Mouse (Mus musculus) hindbrain, embryonic 12.5 days (tissue): Measurements from ENCODE around the gene Acot4. TPM values are rescaled to one million over a fixed set of nuclear protein-coding genes. Genes with fewer than 3 reads are reported as not detected.
"Not testable (repeated sequence)": the region's sequence is repeated elsewhere in the genome, so short reads cannot be mapped to it uniquely, and the experiment has no call there.

Experiments
- ATAC-seq: fragments of 200-750 bp; cut with Nextera tagmentation; 2 replicates; pipeline ENCODE4 v1.8.0; 2017; ENCODE audit warnings: moderate TSS enrichment; ENCODE audit not compliant: low FRiP score
- H3K27ac ChIP-seq: fragments of 300-500 bp; sonication (generic); 2 replicates; pipeline ENCODE4 v1.5.1; 2016; ENCODE audit warnings: mild to moderate bottlenecking
- H3K27me3 ChIP-seq: fragments of 300-500 bp; sonication (generic); 2 replicates; pipeline ENCODE4 v1.6.1; 2016; ENCODE audit warnings: mild to moderate bottlenecking
- H3K36me3 ChIP-seq: fragments of 300-500 bp; sonication (generic); 2 replicates; pipeline ENCODE4 v1.6.1; 2016; ENCODE audit warnings: mild to moderate bottlenecking
- H3K4me1 ChIP-seq: fragments of 300-500 bp; sonication (generic); 2 replicates; pipeline ENCODE4 v1.6.1; 2016
- H3K4me2 ChIP-seq: fragments of 300-500 bp; sonication (generic); replicated peaks from 2 replicates; pipeline ENCODE4 v1.6.1; 2016; ENCODE audit warnings: mild to moderate bottlenecking
- H3K4me3 ChIP-seq: fragments of 300-500 bp; sonication (generic); 2 replicates; pipeline ENCODE4 v1.5.1; 2016; ENCODE audit warnings: mild to moderate bottlenecking
- H3K9ac ChIP-seq: fragments of 300-500 bp; sonication (generic); 2 replicates; pipeline ENCODE4 v1.6.1; 2016; ENCODE audit warnings: mild to moderate bottlenecking, moderate library complexity
- H3K9me3 ChIP-seq: fragments of 300-500 bp; sonication (generic); replicated peaks from 2 replicates; pipeline ENCODE4 v1.6.1; 2016; ENCODE audit warnings: mild to moderate bottlenecking
- WGBS: fragments of 180-500 bp; shearing (Covaris S2); methylation state at CpG from one replicate; pipeline ENCODE4 v1.1.7; 2016; 5-methylcytosine and 5-hydroxymethylcytosine counted together
- polyA plus RNA-seq: library from polyadenylated mRNA; unstranded; fragments of >200 nt; fragmentation: Nextera tagmentation; extraction: Ambion mirVana; gene quantifications from 2 replicates; pipeline ENCODE4 v1.2.1, GENCODE M21; 2016

Acot4 gene
- polyA plus RNA-seq, 1 experiment from 2014 or later, result 0.59 TPM

DNA sequence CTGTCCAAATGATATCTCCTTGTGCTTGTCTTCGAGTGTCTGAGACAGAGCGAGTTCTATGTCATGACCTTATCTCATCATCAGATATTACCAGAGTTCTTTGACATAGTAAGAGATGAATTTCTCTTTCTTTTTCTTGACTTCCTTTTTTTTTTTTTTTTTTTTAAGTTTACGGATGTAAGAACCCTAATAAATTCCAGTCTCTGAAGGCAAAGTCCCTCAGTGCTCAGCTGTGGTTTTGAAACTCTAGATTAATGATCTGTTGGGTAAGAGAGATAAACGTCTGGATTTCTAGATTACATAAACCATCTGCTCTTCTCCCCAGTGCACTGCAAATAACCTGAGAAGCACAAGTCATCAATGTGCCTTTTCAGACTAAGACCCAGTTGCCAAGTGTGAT is 4.1 kb upstream of the Acot4 start:
- H3K27me3 ChIP-seq, result peaks cover 6% of the 10 kb centered on the region; the same call in 1 of the 2 replicates
- no peak overlapping the region for H3K9ac ChIP-seq
- no peaks in the 10 kb centered on the region for H3K4me1 ChIP-seq
- WGBS, result 73% methylated on average over 4 of the region's 4 CpGs
- H3K36me3 ChIP-seq, result no peaks in the 10 kb centered on the region
- no peak overlapping the region for H3K27ac ChIP-seq
- H3K4me2 ChIP-seq, result no peak overlapping the region
- H3K9me3 ChIP-seq, result no peaks in the 10 kb centered on the region
- ATAC-seq, result no peak
- no peak overlapping the region for H3K4me3 ChIP-seq

- H3K27me3 ChIP-seq, H3K4me1 ChIP-seq, H3K27ac ChIP-seq, H3K36me3 ChIP-seq: not testable (repeated sequence)
- 6% methylated on average over 39 of the region's 39 CpGs for WGBS
- peak; percentile 46; the same call in 1 of the 2 replicates for ATAC-seq
- Histone ChIP-seq H3K4me2 (peak within 1 kb of the TSS; percentile 58), H3K9me3 (peaks cover 12% of the 10 kb centered on the region), H3K9ac (peak within 1 kb of the TSS; percentile 59), H3K4me3 (peak within 1 kb of the TSS; percentile 42)
Measured at GRCm38 (mm10) chr12:84038691-84039111, 522 bp downstream of the Acot4 start, which contains the start of gene Gm49366. Gm49366 (plus strand) TSS chr12:84038935.

DNA sequence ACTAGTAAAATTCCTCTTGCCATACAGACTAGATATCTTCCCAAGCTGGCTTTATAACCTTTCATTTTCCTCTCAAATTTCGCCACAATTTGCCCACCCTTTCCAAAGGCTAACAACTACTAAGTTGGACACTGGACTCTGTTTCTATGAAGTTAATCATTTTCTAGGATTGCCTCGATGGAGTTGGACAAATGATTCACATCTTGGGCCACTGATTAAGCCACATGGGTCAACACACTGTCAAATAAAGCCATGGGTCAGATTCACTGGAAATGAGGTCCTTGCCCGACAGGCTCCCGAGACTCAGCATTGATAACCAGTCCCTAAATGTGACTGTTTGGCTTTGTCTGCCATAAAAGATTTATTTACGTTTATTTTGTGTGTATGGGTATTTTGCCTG is 4.1 kb downstream of the Acot4 start:
- no peak for ATAC-seq
- H3K4me3 ChIP-seq, result no peak overlapping the region
- H3K27ac ChIP-seq, result no peak overlapping the region
- no peaks in the 10 kb centered on the region for H3K36me3 ChIP-seq
- 87% methylated on average over 5 of the region's 5 CpGs for WGBS
- H3K4me2 ChIP-seq, result no peak overlapping the region
- H3K27me3 ChIP-seq, result peaks cover 6% of the 10 kb centered on the region; the same call in 1 of the 2 replicates
- no peaks in the 10 kb centered on the region for H3K4me1 ChIP-seq
- peaks cover 12% of the 10 kb centered on the region for H3K9me3 ChIP-seq
- no peak overlapping the region for H3K9ac ChIP-seq

DNA sequence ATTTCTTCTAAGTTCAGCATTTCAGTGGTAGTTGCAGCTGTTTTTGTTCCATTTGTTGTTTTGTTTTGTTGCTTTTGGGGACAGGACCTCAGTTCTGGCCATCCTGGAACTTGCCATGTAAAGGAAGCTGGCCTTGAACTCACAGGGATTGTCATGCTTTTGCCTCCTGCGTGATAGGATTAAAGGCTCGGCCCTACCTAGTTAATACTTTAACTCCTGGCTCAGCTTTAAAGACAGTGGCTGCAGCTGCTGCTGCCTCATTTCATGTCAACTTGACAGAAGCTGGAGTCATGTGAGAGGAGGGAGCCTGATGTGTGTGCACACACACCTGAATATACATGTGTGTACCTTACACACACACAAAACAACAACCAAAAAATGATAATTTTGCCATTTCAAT is 5.9 kb downstream of the Acot4 start:
- Histone ChIP-seq H3K4me1 (no peaks in the 10 kb centered on the region), H3K27me3 (no peaks in the 10 kb centered on the region), H3K4me2 (no peak overlapping the region), H3K9me3 (peaks cover 21% of the 10 kb centered on the region), H3K36me3 (no peaks in the 10 kb centered on the region), H3K9ac (no peak overlapping the region), H3K27ac (no peak overlapping the region), H3K4me3 (no peak overlapping the region)
- WGBS, result 76% methylated on average over 2 of the region's 2 CpGs
- no peak for ATAC-seq

GRCm38 (mm10) chr12:84046906-84047305 is 8.7 kb downstream of the Acot4 start:
- 92% methylated on average over 1 of the region's 1 CpGs for WGBS

GRCm38 (mm10) chr12:84050744-84051143 is 12.6 kb downstream of the Acot4 start:
- not testable (repeated sequence) for H3K9me3 ChIP-seq, H3K4me2 ChIP-seq, H3K4me1 ChIP-seq, H3K27ac ChIP-seq, H3K9ac ChIP-seq, H3K36me3 ChIP-seq, ATAC-seq, H3K4me3 ChIP-seq
- peaks cover 29% of the 10 kb centered on the region for H3K27me3 ChIP-seq
- 86% methylated on average over 5 of the region's 5 CpGs for WGBS

More at GRCm38 (mm10) chr12:84046906-84047305, 8.7 kb downstream of the Acot4 start:
- H3K4me2 ChIP-seq, result no peak overlapping the region
- peaks cover 2% of the 10 kb centered on the region; the same call in 1 of the 2 replicates for H3K27me3 ChIP-seq
- no peak overlapping the region for H3K9ac ChIP-seq
- H3K9me3 ChIP-seq, result peaks cover 9% of the 10 kb centered on the region; the same call in 1 of the 2 replicates
- no peaks in the 10 kb centered on the region for H3K36me3 ChIP-seq
- H3K4me1 ChIP-seq, result no peaks in the 10 kb centered on the region
- no peak for ATAC-seq
- no peak overlapping the region for H3K27ac ChIP-seq
- H3K4me3 ChIP-seq, result no peak overlapping the region

GRCm38 (mm10) chr12:84051937-84052474 is 13.8 kb downstream of the Acot4 start, which contains the start of gene Acot3:
Acot3 (plus strand) TSS chr12:84052144.
- Histone ChIP-seq H3K4me2 (peak within 1 kb of the TSS; percentile 84; the same call in 1 of the 2 replicates), H3K4me1 (peaks cover 4% of the 10 kb centered on the region), H3K9me3 (peaks cover 9% of the 10 kb centered on the region; the same call in 1 of the 2 replicates), H3K27ac (no peak within 1 kb of the TSS), H3K9ac (no peak within 1 kb of the TSS), H3K36me3 (no peaks in the 10 kb centered on the region), H3K27me3 (peaks cover 29% of the 10 kb centered on the region), H3K4me3 (no peak within 1 kb of the TSS)
- WGBS, result 81% methylated on average over 5 of the region's 5 CpGs
- no peak for ATAC-seq

DNA sequence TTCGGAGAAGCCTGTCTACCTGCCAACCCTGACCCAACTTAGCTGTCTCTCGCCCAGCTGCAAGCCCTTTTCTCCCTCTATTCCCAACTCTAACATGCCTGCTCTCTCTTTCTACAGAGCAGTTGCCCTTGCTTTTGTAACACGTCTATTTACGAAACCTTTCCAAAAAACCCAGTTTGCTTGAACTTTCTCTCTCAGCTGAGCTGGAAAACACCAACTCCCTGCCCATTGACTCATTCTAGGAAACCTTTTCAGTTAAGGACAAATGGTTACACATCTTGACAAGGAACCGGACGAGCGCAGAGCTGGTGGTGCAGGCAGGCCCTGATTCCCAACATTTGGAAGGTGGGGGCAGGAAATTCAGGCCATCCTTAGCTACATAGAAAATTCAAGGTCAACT is 14.4 kb downstream of the Acot4 start:
- H3K27me3 ChIP-seq, result peaks cover 29% of the 10 kb centered on the region
- no peak overlapping the region for H3K27ac ChIP-seq
- no peak overlapping the region for H3K4me2 ChIP-seq
- H3K4me1 ChIP-seq, result peaks cover 4% of the 10 kb centered on the region
- no peaks in the 10 kb centered on the region for H3K36me3 ChIP-seq
- peaks cover 7% of the 10 kb centered on the region; the same call in 1 of the 2 replicates for H3K9me3 ChIP-seq
- 91% methylated on average over 7 of the region's 7 CpGs for WGBS
- H3K4me3 ChIP-seq, result no peak overlapping the region
- ATAC-seq, result no peak
- H3K9ac ChIP-seq, result no peak overlapping the region

DNA sequence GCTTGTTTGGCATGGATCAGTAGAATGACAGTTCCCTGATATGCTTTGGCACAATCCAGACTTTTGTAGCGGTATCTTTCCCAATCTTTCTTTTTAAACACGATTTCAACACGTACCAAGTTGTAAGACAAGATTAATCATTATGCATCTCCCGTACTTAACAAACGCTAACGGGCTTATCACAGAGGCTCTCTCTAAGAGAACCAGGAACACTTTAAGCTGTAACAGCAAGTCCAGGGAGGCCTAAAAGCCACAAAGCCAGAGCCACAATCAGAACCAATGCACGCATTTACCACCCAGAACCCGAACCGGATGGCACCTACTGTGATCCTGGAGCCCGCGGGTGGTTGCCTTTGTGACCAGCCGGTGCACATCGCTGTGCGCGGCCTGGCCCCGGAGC is 15.0 kb downstream of the Acot4 start:
- H3K9me3 ChIP-seq, result peaks cover 1% of the 10 kb centered on the region; the same call in 1 of the 2 replicates
- H3K27ac ChIP-seq, result no peak overlapping the region
- peaks cover 29% of the 10 kb centered on the region for H3K27me3 ChIP-seq
- H3K9ac ChIP-seq, result peak overlapping the region; percentile 60
- peak overlapping the region; percentile 84 for H3K4me2 ChIP-seq
- peak overlapping the region; percentile 49 for H3K4me3 ChIP-seq
- ATAC-seq, result no peak
- H3K36me3 ChIP-seq, result no peaks in the 10 kb centered on the region
- peaks cover 4% of the 10 kb centered on the region for H3K4me1 ChIP-seq
- WGBS, result 17% methylated on average over 16 of the region's 16 CpGs

DNA sequence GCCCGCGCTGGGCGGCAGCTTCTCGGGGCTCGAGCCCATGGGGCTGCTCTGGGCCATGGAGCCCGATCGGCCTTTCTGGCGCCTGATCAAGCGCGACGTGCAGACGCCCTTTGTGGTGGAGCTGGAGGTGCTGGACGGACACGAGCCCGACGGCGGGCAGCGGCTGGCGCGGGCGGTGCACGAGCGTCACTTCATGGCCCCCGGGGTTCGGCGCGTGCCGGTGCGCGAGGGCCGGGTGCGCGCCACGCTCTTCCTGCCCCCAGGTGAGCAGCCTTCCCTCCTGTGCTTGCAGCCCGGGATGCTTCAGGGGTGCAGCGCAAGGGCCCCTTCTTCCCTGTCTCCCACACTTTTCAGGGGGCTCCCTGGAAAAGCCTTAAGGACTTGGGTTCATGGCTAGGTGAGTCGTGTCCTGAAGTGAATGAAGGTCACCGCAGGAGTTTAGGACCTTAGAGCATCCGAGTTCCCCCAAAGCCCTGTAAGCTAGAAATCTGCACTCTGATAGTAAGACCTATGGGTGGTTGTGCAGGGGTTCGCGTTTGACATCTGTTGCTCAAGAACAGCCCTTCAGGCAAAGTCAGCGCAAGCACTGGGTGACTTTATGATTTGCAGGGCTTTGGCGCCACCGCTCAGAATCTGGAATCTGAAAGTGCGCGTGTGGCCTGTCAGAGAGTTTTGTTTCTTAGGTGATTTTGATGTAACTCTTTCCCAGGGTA is 15.7 kb downstream of the Acot4 start:
- H3K9ac ChIP-seq, result peak overlapping the region; percentile 60
- no peaks in the 10 kb centered on the region; the same call in 1 of the 2 replicates for H3K9me3 ChIP-seq
- peak overlapping the region; percentile 84 for H3K4me2 ChIP-seq
- H3K27ac ChIP-seq, result no peak overlapping the region
- H3K36me3 ChIP-seq, result no peaks in the 10 kb centered on the region
- no peak for ATAC-seq
- peak overlapping the region; percentile 49 for H3K4me3 ChIP-seq
- peaks cover 4% of the 10 kb centered on the region for H3K4me1 ChIP-seq
- WGBS, result 5% methylated on average over 26 of the region's 46 CpGs
- peaks cover 29% of the 10 kb centered on the region for H3K27me3 ChIP-seq

GRCm38 (mm10) chr12:84060946-84061345 is 22.8 kb downstream of the Acot4 start:
- Histone ChIP-seq H3K4me1 (no peaks in the 10 kb centered on the region), H3K9me3 (no peaks in the 10 kb centered on the region), H3K27ac (no peak overlapping the region), H3K4me2 (no peak overlapping the region), H3K4me3 (no peak overlapping the region), H3K9ac (no peak overlapping the region), H3K36me3 (no peaks in the 10 kb centered on the region), H3K27me3 (no peaks in the 10 kb centered on the region)
- no peak for ATAC-seq
- WGBS, result 31% methylated on average over 2 of the region's 2 CpGs

DNA sequence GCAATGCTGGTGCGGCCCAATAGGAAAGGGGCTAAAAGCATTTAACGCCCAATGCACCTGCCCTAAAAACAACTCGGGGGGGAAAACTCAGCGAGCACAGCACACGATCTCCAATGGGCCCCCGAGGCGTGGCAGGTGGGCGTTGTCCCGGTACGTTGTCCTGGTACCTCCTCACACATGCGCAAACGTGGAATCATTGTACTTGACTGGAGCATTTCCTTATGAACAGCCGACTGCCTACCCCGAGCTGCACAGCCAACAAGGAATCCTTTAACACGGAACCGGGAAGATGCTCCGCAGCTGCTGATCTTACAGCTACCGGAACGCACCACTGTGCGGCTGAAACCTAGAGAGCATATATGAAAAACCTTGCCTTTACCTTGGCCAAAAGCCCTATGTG is 24.2 kb downstream of the Acot4 start:
- WGBS, result 94% methylated on average over 20 of the region's 20 CpGs
- Histone ChIP-seq H3K4me1 (no peaks in the 10 kb centered on the region), H3K4me2 (no peak overlapping the region), H3K36me3 (no peaks in the 10 kb centered on the region), H3K4me3 (no peak overlapping the region), H3K9me3 (no peaks in the 10 kb centered on the region), H3K27ac (no peak overlapping the region), H3K27me3 (peaks cover 7% of the 10 kb centered on the region; the same call in 1 of the 2 replicates), H3K9ac (no peak overlapping the region)
- no peak for ATAC-seq
